Mouse (Mus musculus) lung, adult 2 months (tissue): Measurements from ENCODE around the gene Trip11. TPM values are rescaled to one million over a fixed set of nuclear protein-coding genes. Genes with fewer than 3 reads are reported as not detected.

Experiments used
- DNase-seq: peaks from one replicate; pipeline ENCODE4 v3.0.0; 2022
- H3K4me1 ChIP-seq: fragments of 200-500 bp; 2 replicates; pipeline ENCODE4 v1.6.1; 2011; ENCODE audit warnings: low read length; ENCODE audit not compliant: control insufficient read depth, insufficient read depth
- H3K4me3 ChIP-seq: fragments of 200-500 bp; replicated peaks from 2 replicates; pipeline ENCODE3; 2011; ENCODE audit warnings: low read depth, mild to moderate bottlenecking, control low read depth, low read length; ENCODE audit errors: extremely low read depth
- CTCF ChIP-seq: fragments of 200-500 bp; IDR thresholded peaks from 2 replicates; pipeline ENCODE4 v1.5.1; 2011; ENCODE audit warnings: mild to moderate bottlenecking, low read length, control low read depth; ENCODE audit not compliant: insufficient read depth
- POLR2A ChIP-seq: fragments of 200-500 bp; IDR thresholded peaks from 2 replicates; pipeline ENCODE4 v1.6.1; 2011; ENCODE audit warnings: low read depth, mild to moderate bottlenecking, control low read depth, low read length, borderline replicate concordance; ENCODE audit errors: extremely low read depth
- WGBS: fragments of 180-500 bp; shearing (Covaris S2); methylation state at CpG from one replicate; pipeline ENCODE4 v1.1.7; 2018; 5-methylcytosine and 5-hydroxymethylcytosine counted together
- polyA plus RNA-seq: library from polyadenylated mRNA; depleted of rRNA; stranded (reverse); fragments of >200 nt; gene quantifications from 2 replicates; pipeline ENCODE4 v1.2.3, GENCODE M21; 2012

Gene Trip11
- polyA plus RNA-seq, 1 experiment, result 5.1 TPM

DNA sequence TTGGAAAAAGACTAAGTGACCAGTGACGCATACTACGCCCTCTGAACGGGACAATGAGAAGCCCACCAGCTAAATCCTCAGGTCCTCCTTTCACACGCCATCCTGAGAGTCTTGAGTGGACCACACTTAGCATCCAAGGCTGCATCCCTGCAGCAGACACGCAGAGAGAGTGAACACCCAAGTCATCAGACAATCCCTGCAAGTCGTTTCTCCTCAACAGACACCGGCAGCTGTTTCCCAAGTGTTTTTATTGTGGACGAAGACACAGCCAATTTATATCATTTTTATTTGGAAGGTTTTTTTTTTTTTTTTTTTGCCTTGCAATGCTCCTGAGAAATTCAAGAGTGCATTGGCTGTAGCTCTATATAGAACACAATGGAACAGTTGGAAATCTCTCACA is 79.3 kb downstream of the Trip11 start:
- no peak for TF ChIP-seq CTCF
- TF ChIP-seq POLR2A, result no peak
- no peak for DNase-seq
- H3K4me1 ChIP-seq, result peaks cover 8% of the 10 kb centered on the region; the same call in 1 of the 2 replicates
- WGBS, result 81% methylated on average over 8 of the region's 8 CpGs
- no peak overlapping the region for H3K4me3 ChIP-seq

DNA sequence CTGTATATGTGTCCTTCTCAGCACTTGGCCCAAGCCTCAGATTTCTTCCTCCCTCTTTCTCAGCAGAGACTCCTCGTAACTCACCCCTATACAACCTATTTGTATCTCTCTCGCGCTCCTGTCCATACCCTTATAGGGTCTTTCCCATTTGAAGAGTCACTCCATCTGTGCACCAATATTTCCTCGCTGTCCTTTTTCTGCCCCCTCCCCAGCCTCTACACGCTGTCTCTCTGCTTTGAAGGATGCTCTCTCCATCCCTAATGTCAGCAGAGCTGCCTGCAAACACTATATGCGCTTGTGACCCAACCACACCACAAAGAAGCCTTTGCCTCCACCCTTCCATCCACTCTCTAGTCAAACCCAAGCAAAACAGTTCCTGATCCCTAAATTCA is 80.0 kb downstream of the Trip11 start:
- no peak for DNase-seq
- WGBS, result 92% methylated on average over 6 of the region's 6 CpGs
- Histone ChIP-seq H3K4me3 (no peak overlapping the region), H3K4me1 (peaks cover 8% of the 10 kb centered on the region; the same call in 1 of the 2 replicates)
- TF ChIP-seq POLR2A, result no peak
- TF ChIP-seq CTCF, result no peak

DNA sequence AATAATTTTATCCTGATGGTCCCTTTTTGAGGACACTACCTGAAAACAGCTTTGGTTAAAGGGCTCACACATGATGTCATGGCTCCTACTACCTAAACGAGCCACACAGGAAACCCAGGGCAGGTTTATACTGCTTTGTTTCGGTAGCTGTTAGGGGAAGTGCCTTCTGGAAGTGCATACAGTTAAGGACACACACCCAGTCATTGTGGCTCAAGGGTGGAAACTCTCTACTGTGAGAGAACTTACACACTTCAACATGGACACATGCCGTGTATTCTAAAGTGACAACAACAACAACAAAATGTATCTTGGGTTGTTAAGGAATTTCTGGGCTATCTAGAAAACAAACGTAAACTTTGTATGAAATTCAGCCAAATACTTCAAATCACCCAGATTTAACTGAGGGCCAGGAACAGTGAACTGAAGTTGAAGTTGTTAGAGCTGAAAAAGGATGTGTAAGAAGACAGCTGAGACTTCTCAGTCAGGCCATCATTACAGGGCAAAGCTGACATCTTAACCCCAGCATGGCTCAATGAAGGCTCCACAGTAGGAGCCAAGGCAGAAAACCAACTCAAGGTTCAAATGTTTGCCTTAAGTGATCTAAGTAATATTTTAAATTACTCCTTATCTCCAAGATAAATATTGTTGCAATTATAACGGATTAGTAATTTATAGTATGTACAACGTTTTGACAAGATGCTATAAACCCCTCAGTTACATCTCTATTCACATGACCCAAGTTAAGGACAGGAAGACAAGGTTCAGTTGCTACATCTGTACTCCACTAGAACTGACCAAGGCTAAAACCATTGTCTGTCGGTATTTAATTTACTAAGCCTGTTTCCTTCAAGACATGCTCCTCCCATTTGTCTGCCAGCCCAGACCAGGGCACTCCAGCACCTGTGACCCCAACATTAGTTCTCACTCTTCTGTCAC is 80.6 kb downstream of the Trip11 start:
- H3K4me3 ChIP-seq, result no peak overlapping the region
- DNase-seq, result no peak
- TF ChIP-seq POLR2A (no peak), CTCF (no peak)
- H3K4me1 ChIP-seq, result peaks cover 8% of the 10 kb centered on the region; the same call in 1 of the 2 replicates
- 33% methylated on average over 7 of the region's 7 CpGs for WGBS

DNA sequence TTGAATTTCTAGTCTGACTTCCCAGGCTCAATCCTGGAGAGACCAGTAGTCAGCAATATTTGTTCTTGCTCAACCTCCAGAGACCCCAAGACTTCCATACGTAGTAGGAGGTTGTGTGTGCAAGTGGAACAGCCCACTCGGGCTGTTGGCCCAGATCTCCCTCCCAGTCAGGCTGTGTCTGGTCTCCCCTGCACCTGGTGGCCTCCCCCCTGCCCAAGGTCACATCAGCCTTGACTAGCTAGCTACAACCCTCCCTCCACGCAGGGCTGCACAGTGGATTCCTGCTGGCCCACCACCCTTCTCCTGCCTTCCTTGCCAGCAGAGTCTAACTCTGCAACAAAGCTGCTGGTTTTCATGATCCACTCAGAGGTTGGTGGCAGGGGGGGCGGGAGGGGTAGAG is 81.8 kb downstream of the Trip11 start:
- TF ChIP-seq POLR2A (no peak), CTCF (no peak)
- 62% methylated on average over 4 of the region's 4 CpGs for WGBS
- Histone ChIP-seq H3K4me3 (no peak overlapping the region), H3K4me1 (peaks cover 8% of the 10 kb centered on the region; the same call in 1 of the 2 replicates)
- no peak for DNase-seq

DNA sequence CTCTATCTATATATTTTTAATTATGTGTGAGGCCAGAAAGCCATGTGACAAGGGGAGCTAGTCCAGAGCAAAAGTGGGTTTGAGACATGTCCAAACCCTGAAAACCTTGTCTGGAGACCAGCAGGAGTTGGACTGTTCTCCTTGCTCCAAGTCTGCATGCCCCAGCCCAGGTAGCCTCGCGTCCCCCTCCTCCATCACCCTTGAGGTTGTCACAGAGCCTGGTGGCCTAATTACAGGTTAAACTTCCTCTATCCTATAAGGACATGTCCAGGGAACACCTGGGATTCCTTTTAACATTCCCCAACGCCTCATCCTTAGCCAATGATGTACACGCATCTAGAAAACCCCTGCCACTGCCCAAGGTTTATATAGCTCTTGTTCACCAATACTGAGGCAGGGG is 89.9 kb downstream of the Trip11 start:
- no peak for DNase-seq
- 92% methylated on average over 4 of the region's 4 CpGs for WGBS
- H3K4me1 ChIP-seq, result no peaks in the 10 kb centered on the region
- no peak overlapping the region for H3K4me3 ChIP-seq
- TF ChIP-seq CTCF, result no peak
- no peak for TF ChIP-seq POLR2A

DNA sequence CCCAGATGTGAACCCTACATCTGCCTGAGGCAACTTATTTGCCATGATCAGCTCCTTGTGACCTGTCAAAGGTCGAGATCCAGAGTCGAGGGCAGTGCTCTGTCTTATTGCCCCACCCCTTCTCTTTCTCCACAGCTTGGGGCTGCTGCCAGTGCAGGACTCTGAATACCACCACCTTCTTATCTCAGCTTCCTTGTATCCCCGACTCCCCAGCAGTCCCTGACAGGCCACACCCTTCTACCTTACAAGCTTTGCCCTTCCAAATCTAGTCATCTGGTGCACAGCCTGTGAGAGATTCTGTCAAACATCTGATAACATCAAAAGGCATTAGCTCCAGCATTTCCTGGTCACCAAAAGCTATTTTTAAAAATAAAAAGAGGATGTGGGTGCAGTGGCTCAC is 91.5 kb downstream of the Trip11 start:
- WGBS, result 21% methylated on average over 3 of the region's 3 CpGs

DNA sequence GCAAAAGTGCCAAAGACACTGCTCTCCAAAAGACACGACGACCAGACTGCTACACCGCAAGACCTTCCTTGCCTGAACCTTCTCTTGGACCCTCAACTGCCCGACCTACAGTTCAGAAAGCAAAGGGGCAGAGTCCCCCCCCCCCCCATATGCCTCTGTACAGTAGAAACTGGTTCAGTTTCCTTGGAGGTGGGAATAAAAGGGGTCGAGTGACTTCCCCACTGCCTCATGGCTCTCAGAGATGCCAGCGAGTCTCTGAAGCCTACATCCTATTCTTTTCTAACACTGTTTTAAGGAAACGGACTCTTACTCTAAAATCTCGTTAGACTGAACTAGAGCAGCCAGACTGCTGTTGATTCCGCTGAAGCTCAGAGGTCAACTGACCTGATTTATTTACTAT is 93.5 kb downstream of the Trip11 start:
- WGBS, result 39% methylated on average over 9 of the region's 9 CpGs
- TF ChIP-seq CTCF (no peak), POLR2A (no peak)
- H3K4me1 ChIP-seq, result no peaks in the 10 kb centered on the region
- DNase-seq, result no peak
- no peak overlapping the region for H3K4me3 ChIP-seq

More for the DNA sequence above, 91.5 kb downstream of the Trip11 start:
- TF ChIP-seq POLR2A (no peak), CTCF (no peak)
- no peak overlapping the region for H3K4me3 ChIP-seq
- no peaks in the 10 kb centered on the region for H3K4me1 ChIP-seq
- no peak for DNase-seq

DNA sequence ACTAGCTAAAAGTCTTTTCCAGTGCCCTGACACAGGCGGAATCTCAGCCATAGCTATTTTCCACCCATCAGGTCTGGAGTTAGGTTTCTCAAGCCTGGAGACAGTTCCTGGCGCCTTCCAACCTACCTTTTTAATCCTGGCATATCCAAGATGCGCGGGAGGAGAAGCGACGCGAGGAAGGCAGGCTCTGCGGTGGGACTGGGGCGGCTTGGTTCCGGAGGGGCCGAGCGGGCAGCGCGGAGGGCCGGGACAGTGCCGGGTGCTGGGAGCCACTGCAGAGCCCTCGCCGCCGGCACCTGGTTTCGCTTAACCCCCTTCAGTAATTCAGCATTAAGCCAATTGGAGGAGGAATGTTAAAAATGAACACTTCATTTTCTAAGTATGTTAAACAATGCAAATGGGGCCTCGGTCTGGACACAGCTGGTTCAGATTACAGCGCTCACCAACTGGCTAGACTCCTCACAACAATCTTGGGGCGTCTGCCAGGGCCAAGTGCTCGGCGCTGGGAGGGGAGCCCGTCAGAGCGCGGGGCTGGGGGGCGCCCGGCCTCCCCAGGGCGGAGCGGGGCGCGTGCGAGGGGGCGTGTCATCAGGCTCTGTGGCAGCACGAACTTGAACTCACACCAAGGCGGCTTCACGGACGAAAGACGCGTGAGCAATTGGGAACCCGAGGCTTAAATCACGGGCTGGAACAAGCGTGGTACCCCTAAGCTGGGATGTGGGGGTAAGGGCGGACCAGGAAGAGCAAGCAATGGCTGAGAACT is 94.3 kb downstream of the Trip11 start, which contains the start of gene Fbln5:
Gene Fbln5, minus strand, starts transcription at position 448 of the 763 bp plus-strand sequence.
- no peaks in the 10 kb centered on the region for H3K4me1 ChIP-seq
- no peak for TF ChIP-seq POLR2A
- TF ChIP-seq CTCF, result no peak
- WGBS, result 1% methylated on average over 46 of the region's 46 CpGs
- peak; percentile 63 for DNase-seq
- peak within 1 kb of the TSS; percentile 68 for H3K4me3 ChIP-seq

DNA sequence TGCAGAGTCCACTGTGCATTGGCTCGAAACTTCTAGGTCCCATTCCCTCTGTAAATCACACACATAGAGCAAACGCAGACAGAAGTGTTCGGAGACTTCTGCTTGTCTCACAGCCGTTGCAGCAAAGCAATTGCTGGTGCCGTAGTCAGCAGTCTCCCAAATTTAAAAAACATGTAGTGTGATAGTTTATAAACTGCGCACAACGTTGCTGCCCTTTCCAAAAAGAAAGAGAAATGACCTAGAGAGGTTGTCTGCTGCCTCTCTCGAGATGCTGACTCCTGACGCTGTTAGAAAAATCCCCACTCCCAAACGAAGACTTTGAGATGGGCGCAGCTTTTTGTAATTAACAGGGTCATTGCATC is 94.8 kb downstream of the Trip11 start:
- TF ChIP-seq POLR2A (no peak), CTCF (no peak)
- no peak for DNase-seq
- WGBS, result 12% methylated on average over 11 of the region's 11 CpGs
- peak overlapping the region; percentile 68 for H3K4me3 ChIP-seq
- H3K4me1 ChIP-seq, result no peaks in the 10 kb centered on the region

DNA sequence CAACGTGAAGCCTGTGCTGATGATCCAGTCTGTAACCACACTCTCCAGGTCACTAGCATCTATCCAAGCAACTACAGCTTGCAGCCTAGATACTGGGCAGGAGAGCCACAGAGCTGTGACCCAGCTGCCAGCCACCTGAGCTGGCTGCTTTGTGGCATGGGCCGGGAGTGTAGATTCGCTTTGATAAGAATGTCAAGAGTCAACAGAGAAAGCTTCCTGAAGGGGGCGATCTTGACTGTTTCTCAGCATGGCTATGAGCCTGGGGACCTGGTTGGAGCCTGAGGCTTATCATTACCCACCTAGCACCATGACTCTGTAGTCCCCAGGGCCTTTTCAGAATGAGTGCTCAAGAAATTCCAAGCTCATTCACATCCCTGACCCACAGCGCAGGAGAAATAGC is 96.3 kb downstream of the Trip11 start:
- TF ChIP-seq POLR2A (no peak), CTCF (0 out of 2 replicates have a peak, but pooled peaks have one; percentile 16)
- WGBS, result 49% methylated on average over 5 of the region's 5 CpGs
- no peak for DNase-seq
- H3K4me1 ChIP-seq, result no peaks in the 10 kb centered on the region
- no peak overlapping the region for H3K4me3 ChIP-seq

DNA sequence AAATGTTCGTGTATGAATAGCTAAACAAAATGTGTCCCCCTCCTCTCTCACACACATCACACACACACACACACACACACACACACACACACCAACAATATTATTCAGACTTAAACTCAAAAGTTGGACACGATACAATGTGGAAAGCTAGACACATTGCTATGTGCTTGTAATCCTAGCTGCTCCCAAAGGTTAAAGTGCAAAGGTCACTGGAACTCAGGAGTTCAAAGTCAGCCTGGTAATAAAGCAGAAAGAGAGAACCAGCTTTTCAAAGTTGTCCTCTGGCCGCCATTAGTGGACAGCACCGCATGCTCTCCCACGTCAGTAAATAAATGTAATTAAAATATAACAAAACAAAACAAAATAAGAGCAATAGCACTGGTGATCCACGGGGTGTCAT is 97.3 kb downstream of the Trip11 start:
- TF ChIP-seq POLR2A, result no peak
- TF ChIP-seq CTCF, result no peak
- 78% methylated on average over 6 of the region's 6 CpGs for WGBS
- Histone ChIP-seq H3K4me3 (no peak overlapping the region), H3K4me1 (no peaks in the 10 kb centered on the region)
- no peak for DNase-seq
